Mouse (Mus musculus) lung, embryonic 15.5 days (tissue): ENCODE results near the gene Utp15. TPM values are rescaled to one million over a fixed set of nuclear protein-coding genes. Genes with fewer than 3 reads are reported as not detected.

Experiments used
- ATAC-seq: fragments of 200-750 bp; cut with Nextera tagmentation; 2 replicates; pipeline ENCODE4 v1.8.0; 2017; ENCODE audit warnings: moderate number of reproducible peaks, borderline replicate concordance; ENCODE audit not compliant: low FRiP score, low TSS enrichment; ENCODE audit errors: extremely low read depth
- H3K27ac ChIP-seq: fragments of 300-500 bp; sonication (generic); 2 replicates; pipeline ENCODE4 v1.5.1; 2015; ENCODE audit warnings: moderate library complexity, mild to moderate bottlenecking, inconsistent platforms
- H3K27me3 ChIP-seq: fragments of 300-500 bp; sonication (generic); 2 replicates; pipeline ENCODE4 v1.6.1; 2015; ENCODE audit warnings: inconsistent platforms
- H3K36me3 ChIP-seq: fragments of 300-500 bp; sonication (generic); 2 replicates; pipeline ENCODE4 v1.6.1; 2015; ENCODE audit warnings: inconsistent platforms
- H3K4me1 ChIP-seq: fragments of 300-500 bp; sonication (generic); 2 replicates; pipeline ENCODE4 v1.6.1; 2015; ENCODE audit warnings: inconsistent platforms
- H3K4me2 ChIP-seq: fragments of 300-500 bp; sonication (generic); 2 replicates; pipeline ENCODE4 v1.6.1; 2015; ENCODE audit warnings: inconsistent platforms, mild to moderate bottlenecking, moderate library complexity
- H3K4me3 ChIP-seq: fragments of 300-500 bp; sonication (generic); 2 replicates; pipeline ENCODE4 v1.5.1; 2015; ENCODE audit warnings: mild to moderate bottlenecking, inconsistent platforms
- H3K9ac ChIP-seq: fragments of 300-500 bp; sonication (generic); 2 replicates; pipeline ENCODE4 v1.6.1; 2015; ENCODE audit warnings: inconsistent platforms
- H3K9me3 ChIP-seq: fragments of 300-500 bp; sonication (generic); 2 replicates; pipeline ENCODE4 v1.6.1; 2016; ENCODE audit warnings: inconsistent platforms
- WGBS: fragments of 180-500 bp; shearing (Covaris S2); methylation state at CpG from one replicate; pipeline ENCODE4 v1.1.7; 2015; 5-methylcytosine and 5-hydroxymethylcytosine counted together
- polyA plus RNA-seq: library from polyadenylated mRNA; unstranded; fragments of >200 nt; fragmentation: Nextera tagmentation; extraction: Ambion mirVana; gene quantifications from 2 replicates; pipeline ENCODE4 v1.2.1, GENCODE M21; 2015

Gene Utp15
- polyA plus RNA-seq, 1 experiment from 2014 or later = 33.0 TPM

DNA sequence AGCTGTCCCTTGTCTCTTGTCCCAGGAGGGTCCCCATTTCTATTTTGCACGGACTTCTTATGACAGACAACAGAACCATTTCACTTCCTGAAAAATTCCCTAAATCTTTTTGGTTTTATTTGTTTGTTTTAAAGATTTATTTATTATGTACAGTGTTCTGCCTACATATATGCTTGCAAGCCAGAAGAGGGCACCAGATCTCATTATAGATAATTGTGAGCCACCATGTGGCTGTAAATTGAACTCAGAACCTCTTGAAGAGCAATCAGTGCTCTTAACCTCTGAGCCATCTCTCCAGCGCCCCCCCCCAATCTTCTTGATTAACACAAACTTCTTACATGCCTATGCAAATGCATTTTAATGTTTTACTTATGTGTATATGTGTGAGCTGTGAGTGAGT lies 27.9 kb upstream of the Utp15 start:
- H3K27ac ChIP-seq = no peak overlapping the region
- H3K4me2 ChIP-seq = no peak overlapping the region
- no peaks in the 10 kb centered on the region for H3K36me3 ChIP-seq
- H3K27me3 ChIP-seq = no peaks in the 10 kb centered on the region
- H3K4me3 ChIP-seq = no peak overlapping the region
- no peaks in the 10 kb centered on the region for H3K4me1 ChIP-seq
- no peaks in the 10 kb centered on the region for H3K9me3 ChIP-seq
- ATAC-seq = no peak
- 19% methylated on average over 2 of the region's 2 CpGs for WGBS
- no peak overlapping the region for H3K9ac ChIP-seq

DNA sequence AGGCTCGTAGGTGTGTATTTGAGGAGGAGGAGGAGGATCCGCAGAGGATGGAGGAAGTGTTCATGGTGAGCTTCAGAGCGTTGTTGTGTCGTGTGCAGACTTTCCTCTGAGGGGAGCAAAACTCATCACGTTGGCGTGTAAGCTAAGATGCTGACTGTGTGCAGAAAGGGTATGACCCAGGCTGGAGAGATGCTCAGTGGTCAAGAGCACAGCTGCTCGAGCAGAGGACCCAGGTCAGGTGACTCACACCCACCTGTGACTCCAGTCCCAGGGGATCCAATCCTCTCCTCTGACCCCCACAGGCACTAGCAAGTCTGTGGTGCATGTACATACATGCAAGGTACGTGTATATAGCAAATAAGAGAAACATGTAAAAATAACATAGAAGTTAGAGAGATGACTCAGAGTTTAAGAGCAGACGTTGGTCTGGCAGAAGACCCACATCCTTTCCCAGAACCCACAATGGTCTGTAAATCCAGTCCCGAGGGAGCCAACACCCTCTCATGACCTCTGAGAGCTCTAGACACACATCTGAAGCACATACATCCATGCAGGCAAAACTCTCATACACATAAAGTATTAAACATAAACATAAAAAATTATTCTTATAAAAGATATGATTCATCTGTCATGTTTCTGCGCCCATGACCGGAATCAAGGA lies 18.3 kb upstream of the Utp15 start:
- no peaks in the 10 kb centered on the region for H3K27me3 ChIP-seq
- H3K4me2 ChIP-seq = no peak overlapping the region
- no peak overlapping the region for H3K27ac ChIP-seq
- no peaks in the 10 kb centered on the region for H3K9me3 ChIP-seq
- H3K36me3 ChIP-seq = no peaks in the 10 kb centered on the region
- H3K4me3 ChIP-seq = no peak overlapping the region
- no peak overlapping the region for H3K9ac ChIP-seq
- H3K4me1 ChIP-seq = no peaks in the 10 kb centered on the region
- WGBS = 68% methylated on average over 12 of the region's 12 CpGs
- ATAC-seq = no peak

DNA sequence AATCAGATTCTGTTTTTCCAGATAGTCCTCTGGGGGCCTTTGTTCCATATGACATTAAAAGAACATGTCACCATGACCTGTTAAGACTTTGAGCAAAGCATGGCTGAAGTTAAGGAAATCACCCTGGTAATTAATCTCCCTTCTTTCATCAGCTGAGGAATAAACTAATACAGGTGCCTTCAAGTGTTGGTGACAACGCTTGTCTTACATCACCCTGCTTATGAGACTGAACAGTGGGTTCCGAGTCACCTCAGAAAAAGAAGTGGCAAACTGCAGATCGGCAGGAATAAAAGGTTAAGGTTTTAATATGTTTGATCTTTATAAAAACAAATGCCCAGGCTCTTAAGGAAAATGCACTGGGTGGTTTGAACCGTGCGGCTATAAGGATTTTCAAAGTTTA lies 16.8 kb upstream of the Utp15 start, which contains the start of gene Gm21976:
Gene Gm21976, plus strand, starts transcription at position 202 of the 400 bp plus-strand sequence.
- Histone ChIP-seq H3K4me3 (no peak within 1 kb of the TSS), H3K27me3 (no peaks in the 10 kb centered on the region), H3K27ac (no peak within 1 kb of the TSS), H3K4me1 (no peaks in the 10 kb centered on the region), H3K4me2 (no peak within 1 kb of the TSS), H3K36me3 (peaks cover 5% of the 10 kb centered on the region; the same call in 1 of the 2 replicates), H3K9me3 (no peaks in the 10 kb centered on the region), H3K9ac (no peak within 1 kb of the TSS)
- no peak for ATAC-seq
- WGBS = 71% methylated on average over 5 of the region's 5 CpGs

DNA sequence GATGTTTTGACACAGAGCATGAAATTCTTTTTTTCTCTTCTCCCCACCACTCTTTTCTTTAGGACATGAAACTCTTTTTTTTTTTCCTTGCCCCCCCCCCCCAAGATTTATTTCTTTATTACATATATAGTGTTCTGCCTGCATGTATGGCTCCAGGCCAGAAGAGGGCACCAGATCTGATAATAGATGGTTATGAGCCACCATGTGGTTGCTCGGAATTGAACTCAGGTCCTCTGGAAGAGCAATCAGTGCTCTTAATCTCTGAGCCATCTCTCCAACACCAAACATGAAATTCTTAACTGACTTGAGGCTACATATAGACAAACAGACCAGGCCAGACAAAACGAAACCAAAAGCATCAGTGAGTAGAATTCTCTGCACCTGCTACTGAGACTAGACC lies 14.7 kb upstream of the Utp15 start:
- no peaks in the 10 kb centered on the region for H3K27me3 ChIP-seq
- H3K4me2 ChIP-seq = no peak overlapping the region
- H3K27ac ChIP-seq = no peak overlapping the region
- no peak overlapping the region for H3K4me3 ChIP-seq
- H3K9me3 ChIP-seq = no peaks in the 10 kb centered on the region
- H3K36me3 ChIP-seq = peaks cover 24% of the 10 kb centered on the region
- H3K4me1 ChIP-seq = no peaks in the 10 kb centered on the region
- WGBS = 74% methylated on average over 2 of the region's 2 CpGs
- ATAC-seq = no peak
- no peak overlapping the region for H3K9ac ChIP-seq

DNA sequence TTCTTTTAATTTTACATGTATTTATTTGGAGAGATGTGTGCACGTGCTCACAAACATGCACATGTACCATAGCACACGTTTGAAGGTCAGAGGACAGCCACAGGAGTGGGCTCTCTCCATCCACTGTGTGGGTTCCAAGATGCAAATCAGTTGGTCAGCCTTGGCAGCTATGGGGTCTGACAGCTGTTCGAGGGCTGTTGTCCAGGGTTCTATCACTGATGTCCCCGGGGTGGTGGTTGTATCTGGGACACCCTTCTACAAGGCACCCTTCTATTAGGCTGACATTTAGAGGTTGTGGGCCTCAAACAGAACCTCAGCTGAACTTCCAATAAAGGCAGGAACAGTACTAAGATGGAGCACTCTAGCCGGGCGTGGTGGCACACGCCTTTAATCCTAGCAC lies 13.4 kb upstream of the Utp15 start:
- Histone ChIP-seq H3K9me3 (no peaks in the 10 kb centered on the region), H3K9ac (no peak overlapping the region), H3K27ac (no peak overlapping the region), H3K36me3 (peaks cover 35% of the 10 kb centered on the region), H3K27me3 (no peaks in the 10 kb centered on the region), H3K4me2 (no peak overlapping the region), H3K4me3 (no peak overlapping the region), H3K4me1 (no peaks in the 10 kb centered on the region)
- ATAC-seq = no peak
- WGBS = 87% methylated on average over 7 of the region's 7 CpGs

DNA sequence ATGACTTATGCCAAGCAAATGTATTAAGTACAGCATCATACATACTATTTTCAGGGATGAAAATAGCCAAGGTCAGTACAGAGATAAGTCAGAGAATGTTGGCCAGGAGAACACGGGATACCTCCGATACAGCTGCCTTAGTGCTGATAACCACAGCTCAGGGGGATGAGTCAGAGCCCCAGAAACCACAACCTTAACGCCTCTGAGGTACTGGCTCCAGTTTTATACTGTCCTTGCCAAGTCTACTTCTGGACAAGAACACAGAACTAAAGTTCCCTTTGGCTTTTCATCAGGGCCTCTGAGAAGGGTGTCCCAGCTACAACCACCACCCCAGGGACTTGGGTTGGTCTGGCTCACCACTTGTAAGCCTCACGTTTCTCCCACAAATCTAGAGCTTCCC lies 12.8 kb upstream of the Utp15 start:
- no peaks in the 10 kb centered on the region for H3K9me3 ChIP-seq
- H3K27ac ChIP-seq = no peak overlapping the region
- no peak overlapping the region for H3K4me3 ChIP-seq
- H3K4me1 ChIP-seq = no peaks in the 10 kb centered on the region
- no peak for ATAC-seq
- no peak overlapping the region for H3K9ac ChIP-seq
- no peak overlapping the region for H3K4me2 ChIP-seq
- H3K36me3 ChIP-seq = peaks cover 41% of the 10 kb centered on the region
- no peaks in the 10 kb centered on the region for H3K27me3 ChIP-seq
- WGBS = 71% methylated on average over 4 of the region's 4 CpGs

DNA sequence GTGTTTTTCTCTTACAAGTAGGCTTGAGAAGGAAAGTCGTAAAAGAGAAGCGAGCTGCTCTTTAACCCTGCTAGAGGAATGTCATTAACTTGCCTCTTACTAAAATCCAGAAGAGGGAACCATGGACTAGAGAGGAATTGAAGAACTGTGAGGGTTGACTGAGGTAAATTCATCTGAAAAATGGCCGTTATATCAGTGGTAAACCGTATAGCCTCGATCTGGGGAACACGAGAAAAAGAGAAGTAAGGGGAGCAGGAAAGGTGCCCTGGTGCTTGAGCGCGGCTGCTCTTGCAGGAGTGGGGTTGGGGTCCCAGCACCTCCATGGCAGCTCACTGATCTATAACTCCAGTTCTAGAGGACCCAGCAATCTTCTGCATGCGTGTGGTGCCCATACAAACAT lies 11.2 kb upstream of the Utp15 start:
- 91% methylated on average over 9 of the region's 9 CpGs for WGBS
- H3K27ac ChIP-seq = no peak overlapping the region
- no peak overlapping the region for H3K9ac ChIP-seq

DNA sequence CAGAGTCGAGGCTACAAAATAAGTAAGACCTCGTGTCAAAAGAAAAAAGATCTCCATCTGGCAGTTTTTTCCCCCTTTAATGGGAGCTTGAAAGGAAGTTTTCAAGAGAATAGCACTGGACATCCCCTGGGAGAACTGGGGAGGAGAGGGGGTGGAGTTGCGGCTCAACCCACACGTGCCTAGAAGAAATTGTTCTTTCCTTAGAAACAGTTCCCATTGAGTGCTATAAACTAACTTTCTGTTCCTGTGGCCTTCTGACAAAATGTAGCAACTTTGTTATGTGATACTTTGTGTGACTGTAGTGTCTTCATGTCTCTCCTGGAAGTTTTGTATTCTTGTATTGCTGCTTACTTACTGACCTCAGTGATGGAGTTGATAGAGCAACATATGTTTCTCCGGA lies 1.3 kb upstream of the Utp15 start:
- no peak for ATAC-seq
- H3K9ac ChIP-seq = peak overlapping the region; percentile 80
- no peaks in the 10 kb centered on the region for H3K27me3 ChIP-seq
- H3K9me3 ChIP-seq = no peaks in the 10 kb centered on the region
- H3K36me3 ChIP-seq = peaks cover 20% of the 10 kb centered on the region; the same call in 1 of the 2 replicates
- H3K27ac ChIP-seq = no peak overlapping the region
- WGBS = 27% methylated on average over 5 of the region's 5 CpGs
- H3K4me2 ChIP-seq = peak overlapping the region; percentile 79
- H3K4me1 ChIP-seq = peaks cover 16% of the 10 kb centered on the region
- peak overlapping the region; percentile 66 for H3K4me3 ChIP-seq

More for the DNA sequence above, 11.2 kb upstream of the Utp15 start:
- no peak overlapping the region for H3K4me3 ChIP-seq
- no peaks in the 10 kb centered on the region for H3K4me1 ChIP-seq
- H3K36me3 ChIP-seq = peaks cover 46% of the 10 kb centered on the region
- ATAC-seq = no peak
- no peaks in the 10 kb centered on the region for H3K9me3 ChIP-seq
- no peak overlapping the region for H3K4me2 ChIP-seq
- no peaks in the 10 kb centered on the region for H3K27me3 ChIP-seq

DNA sequence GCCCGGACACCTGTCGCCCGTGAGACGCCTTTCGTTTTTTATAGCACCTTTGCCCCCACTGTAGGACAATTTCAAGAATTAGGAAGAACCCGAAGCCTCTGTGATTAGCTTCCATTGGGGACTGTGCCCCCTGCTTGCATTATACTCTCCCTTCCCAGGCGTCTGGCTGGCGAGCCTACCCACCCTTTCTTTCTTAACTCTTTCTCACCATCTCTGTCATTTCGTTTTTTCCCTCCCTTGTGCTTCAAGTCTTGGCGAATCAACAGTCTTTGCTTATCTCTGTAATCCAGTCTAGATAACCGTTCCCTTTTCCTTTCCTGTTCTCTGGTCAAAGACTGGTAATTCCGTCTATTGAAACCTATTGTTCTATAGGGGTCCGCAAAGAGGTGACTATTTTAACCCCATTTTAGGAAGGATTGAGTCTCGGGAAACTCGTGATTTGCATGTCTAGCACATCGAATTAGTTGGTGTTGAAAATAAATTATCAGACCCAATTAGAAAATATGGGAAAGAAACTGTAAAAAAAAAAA lies 682 bp upstream of the Utp15 start:
- no peak; the same call in 1 of the 2 replicates for ATAC-seq
- H3K4me2 ChIP-seq = peak overlapping the region; percentile 79
- H3K27ac ChIP-seq = peak overlapping the region; percentile 90
- H3K27me3 ChIP-seq = no peaks in the 10 kb centered on the region
- under 1% methylated on average over 16 of the region's 16 CpGs for WGBS
- H3K4me3 ChIP-seq = peak overlapping the region; percentile 66
- H3K9me3 ChIP-seq = no peaks in the 10 kb centered on the region
- H3K9ac ChIP-seq = peak overlapping the region; percentile 80
- H3K4me1 ChIP-seq = peaks cover 16% of the 10 kb centered on the region
- H3K36me3 ChIP-seq = peaks cover 19% of the 10 kb centered on the region; the same call in 1 of the 2 replicates

DNA sequence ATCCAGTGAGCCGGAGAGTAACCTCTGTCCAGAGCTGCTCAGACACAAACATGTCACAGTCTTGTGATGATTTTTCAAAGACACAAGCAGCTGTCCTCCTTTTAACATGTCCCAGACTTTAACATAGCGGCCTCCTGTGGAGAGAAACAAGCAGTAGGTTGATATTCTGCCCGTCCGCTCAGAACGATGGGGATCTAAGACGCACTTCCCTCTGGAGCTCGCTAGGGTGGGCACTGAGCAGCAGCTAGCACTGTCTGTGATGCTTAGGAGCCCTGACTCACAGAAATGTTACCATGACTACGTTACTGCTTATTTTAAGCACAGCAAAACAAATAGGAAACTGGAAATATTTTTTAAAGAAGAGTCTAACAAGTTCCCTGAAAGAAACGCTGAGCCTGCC lies 7.9 kb downstream of the Utp15 start:
- Histone ChIP-seq H3K4me1 (no peaks in the 10 kb centered on the region), H3K36me3 (peaks cover 76% of the 10 kb centered on the region), H3K4me3 (no peak overlapping the region), H3K27me3 (no peaks in the 10 kb centered on the region), H3K9ac (no peak overlapping the region), H3K27ac (no peak overlapping the region), H3K4me2 (no peak overlapping the region), H3K9me3 (no peaks in the 10 kb centered on the region)
- 70% methylated on average over 9 of the region's 9 CpGs for WGBS
- ATAC-seq = no peak

DNA sequence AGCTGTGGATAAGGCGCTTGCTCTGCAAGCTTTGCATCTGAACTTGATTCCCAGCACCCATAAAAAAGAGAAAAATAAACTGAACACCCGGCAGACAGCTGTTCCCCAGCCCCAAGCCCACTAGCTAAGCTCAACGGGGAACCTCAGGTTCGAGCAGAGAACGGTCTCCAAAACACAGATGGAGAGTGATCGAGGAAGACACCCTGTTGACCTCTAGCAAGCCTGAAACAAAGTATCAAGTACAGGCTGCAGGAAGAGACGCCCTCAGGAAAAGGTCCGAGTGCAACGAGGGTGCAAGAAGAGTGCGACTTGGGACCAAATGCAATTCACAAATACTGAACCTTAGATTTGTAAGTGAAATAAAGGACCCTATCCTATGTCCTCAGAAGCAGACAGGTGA lies 13.2 kb downstream of the Utp15 start:
- no peak for ATAC-seq
- WGBS = 85% methylated on average over 10 of the region's 10 CpGs
- H3K36me3 ChIP-seq = peaks cover 63% of the 10 kb centered on the region

DNA sequence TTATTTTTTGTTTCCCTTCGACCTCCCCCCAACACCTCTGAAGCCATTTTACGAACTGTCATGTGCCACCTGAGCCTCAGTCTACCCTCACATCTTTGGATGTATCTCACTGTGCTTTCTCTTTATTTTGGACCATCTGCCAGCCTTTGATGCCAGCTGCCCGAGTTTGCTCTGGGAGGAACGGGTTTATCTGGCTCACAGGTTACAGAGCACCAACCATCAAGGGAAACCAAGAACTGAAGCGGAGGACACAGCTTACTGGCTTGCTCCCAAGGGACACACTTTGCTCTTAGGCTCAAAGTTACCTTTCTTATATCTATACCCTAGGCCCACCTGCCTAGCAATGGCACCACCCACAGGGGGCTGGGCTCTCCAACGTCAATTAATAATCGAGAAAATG lies 17.5 kb downstream of the Utp15 start:
- ATAC-seq = no peak
- Histone ChIP-seq H3K4me1 (no peaks in the 10 kb centered on the region), H3K27ac (no peak overlapping the region), H3K9ac (no peak overlapping the region), H3K4me2 (no peak overlapping the region), H3K27me3 (no peaks in the 10 kb centered on the region), H3K36me3 (peaks cover 32% of the 10 kb centered on the region), H3K9me3 (no peaks in the 10 kb centered on the region), H3K4me3 (no peak overlapping the region)
- WGBS = 68% methylated on average over 7 of the region's 7 CpGs

More for the DNA sequence above, 13.2 kb downstream of the Utp15 start:
- Histone ChIP-seq H3K9ac (no peak overlapping the region), H3K4me3 (no peak overlapping the region), H3K9me3 (no peaks in the 10 kb centered on the region), H3K27me3 (no peaks in the 10 kb centered on the region), H3K4me2 (no peak overlapping the region), H3K4me1 (no peaks in the 10 kb centered on the region), H3K27ac (no peak overlapping the region)
